Mouse (Mus musculus): Measurements from ENCODE around the gene Ift80. TPM values are rescaled to one million over a fixed set of nuclear protein-coding genes. Genes with fewer than 3 reads are reported as not detected.

Gene Ift80
- polyA plus RNA-seq, 1 experiment from 2014 or later = 13.4 TPM

DNA sequence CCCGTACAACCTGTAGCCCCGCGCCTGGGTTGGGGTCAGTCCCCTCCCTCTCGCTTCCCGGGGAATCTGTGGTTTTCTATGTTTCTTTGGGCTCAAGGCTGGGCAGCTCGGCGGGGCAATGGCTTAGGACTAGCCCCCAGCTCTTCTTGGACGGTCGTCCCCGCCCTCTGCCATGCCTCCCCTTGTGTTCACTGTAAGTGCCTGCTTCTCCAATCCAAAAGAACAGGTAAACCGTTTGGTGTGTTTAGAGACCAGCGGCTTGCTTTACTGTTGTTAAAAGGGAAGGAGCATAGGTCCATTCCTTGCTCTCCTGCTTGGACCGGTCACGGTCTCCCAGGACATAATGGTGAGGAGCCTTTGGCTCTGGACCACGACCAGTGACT lies 133.8 kb downstream of the Ift80 start:
- H3K4me2 ChIP-seq (ENCODE audit: low read depth, low read length) = peak overlapping the region; percentile 99
- H3K27me3 ChIP-seq (ENCODE audit: control insufficient read depth, insufficient read depth, low read length) = peaks cover 11% of the 10 kb centered on the region; the same call in 1 of the 2 replicates
- WGBS = 6% methylated on average over 15 of the region's 15 CpGs
- no peaks in the 10 kb centered on the region for H3K36me3 ChIP-seq (ENCODE audit: control insufficient read depth, insufficient read depth)
- H3K4me3 ChIP-seq (ENCODE audit: low read length) = peak overlapping the region; percentile 67
- ATAC-seq (replicated peaks; ENCODE audit: extremely low read depth, insufficient read depth, low FRiP score) = no peak
- peaks cover 7% of the 10 kb centered on the region for H3K4me1 ChIP-seq (ENCODE audit: control insufficient read depth, insufficient read depth, low read length)
- H3K9ac ChIP-seq (ENCODE audit: low read length) = peak overlapping the region; percentile 68
- H3K27ac ChIP-seq (ENCODE audit: low read length) = no peak overlapping the region
- no peaks in the 10 kb centered on the region for H3K9me3 ChIP-seq (replicated peaks; ENCODE audit: control insufficient read depth, low read length)

DNA sequence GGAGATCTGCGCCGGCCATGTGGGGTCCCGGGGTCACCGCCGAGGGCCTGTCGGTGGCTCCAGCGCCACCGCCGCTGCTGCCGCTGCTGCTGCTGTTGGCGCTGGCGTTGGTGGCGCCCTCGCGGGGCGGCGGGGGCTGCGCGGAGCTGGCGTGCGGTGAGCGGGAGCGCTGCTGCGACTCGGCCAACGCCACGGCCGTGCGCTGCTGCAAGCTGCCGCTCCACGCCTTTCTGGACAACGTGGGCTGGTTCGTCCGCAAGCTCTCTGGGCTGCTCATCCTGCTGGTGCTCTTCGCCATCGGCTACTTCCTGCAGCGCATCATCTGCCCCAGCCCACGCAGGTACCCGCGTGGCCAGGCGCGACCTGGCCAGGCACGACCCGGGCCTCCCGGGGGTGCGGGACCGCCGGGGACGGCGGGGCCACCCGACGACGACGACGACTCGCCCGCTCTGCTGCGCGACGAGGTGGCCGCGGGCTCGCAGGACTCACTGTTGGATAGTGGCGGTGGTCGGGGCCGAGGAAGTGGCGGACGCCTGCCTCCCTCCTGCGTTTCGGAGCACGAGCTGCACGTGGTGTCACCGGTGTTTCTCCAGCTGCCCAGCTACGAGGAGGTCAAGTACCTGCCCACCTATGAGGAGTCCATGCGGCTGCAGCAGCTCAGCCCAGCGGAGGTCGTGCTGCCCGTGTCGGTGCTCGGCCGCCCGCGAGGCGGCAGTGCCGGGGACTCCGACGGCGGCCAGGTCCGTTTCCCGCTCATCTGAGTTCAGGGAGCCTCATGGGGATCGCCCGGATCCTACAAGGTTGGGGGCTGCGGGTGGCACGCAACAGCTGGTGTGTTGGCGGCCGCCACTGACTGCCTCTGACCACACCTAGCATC lies 134.4 kb downstream of the Ift80 start:
- peak overlapping the region; percentile 67 for H3K4me3 ChIP-seq (ENCODE audit: low read length)
- under 1% methylated on average over 94 of the region's 96 CpGs for WGBS

DNA sequence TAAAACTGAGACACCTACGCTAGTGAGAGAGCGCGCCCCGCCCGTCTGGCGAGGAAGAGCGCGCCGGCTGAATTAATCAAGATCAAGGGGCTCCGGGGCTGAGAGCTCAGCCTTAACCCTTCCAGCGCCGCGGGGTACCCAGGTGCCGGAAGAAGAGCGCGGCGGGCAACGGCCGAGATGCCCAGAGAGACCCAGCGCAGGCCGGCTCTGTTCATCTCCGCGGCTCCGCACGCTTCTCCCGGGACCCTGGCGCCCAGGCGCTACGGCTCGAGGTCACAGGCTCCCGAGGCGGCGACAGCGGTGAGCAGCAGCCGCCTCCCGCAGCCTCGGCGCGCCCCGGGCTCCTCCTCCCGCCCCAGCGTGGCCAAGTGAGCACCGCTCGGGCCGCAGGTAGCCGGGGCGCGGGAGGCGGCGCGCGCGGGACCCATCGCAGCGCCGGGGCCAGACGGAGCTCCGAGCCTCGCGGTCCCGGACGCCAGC lies 135.1 kb downstream of the Ift80 start, which contains the start of gene 1110032F04Rik:
Gene 1110032F04Rik, plus strand, starts transcription at position 376 of the 480 bp plus-strand sequence.
- peak within 1 kb of the TSS; percentile 67 for H3K4me3 ChIP-seq (ENCODE audit: low read length)
- peak within 1 kb of the TSS; percentile 68 for H3K9ac ChIP-seq (ENCODE audit: low read length)
- no peaks in the 10 kb centered on the region for H3K36me3 ChIP-seq (ENCODE audit: control insufficient read depth, insufficient read depth)
- ATAC-seq (replicated peaks; ENCODE audit: extremely low read depth, insufficient read depth, low FRiP score) = peak; percentile 63
- peaks cover 11% of the 10 kb centered on the region; the same call in 1 of the 2 replicates for H3K27me3 ChIP-seq (ENCODE audit: control insufficient read depth, insufficient read depth, low read length)
- under 1% methylated on average over 59 of the region's 62 CpGs for WGBS
- peak within 1 kb of the TSS; percentile 99 for H3K4me2 ChIP-seq (ENCODE audit: low read depth, low read length)
- H3K27ac ChIP-seq (ENCODE audit: low read length) = 0 out of 2 replicates have a peak within 1 kb of the TSS, but pooled peaks have one; percentile 9
- no peaks in the 10 kb centered on the region for H3K9me3 ChIP-seq (replicated peaks; ENCODE audit: control insufficient read depth, low read length)
- peaks cover 7% of the 10 kb centered on the region for H3K4me1 ChIP-seq (ENCODE audit: control insufficient read depth, insufficient read depth, low read length)

More for the DNA sequence above, 134.4 kb downstream of the Ift80 start:
- H3K4me1 ChIP-seq (ENCODE audit: control insufficient read depth, insufficient read depth, low read length) = peaks cover 7% of the 10 kb centered on the region
- no peaks in the 10 kb centered on the region for H3K36me3 ChIP-seq (ENCODE audit: control insufficient read depth, insufficient read depth)
- H3K4me2 ChIP-seq (ENCODE audit: low read depth, low read length) = peak overlapping the region; percentile 99
- no peaks in the 10 kb centered on the region for H3K9me3 ChIP-seq (replicated peaks; ENCODE audit: control insufficient read depth, low read length)
- H3K9ac ChIP-seq (ENCODE audit: low read length) = peak overlapping the region; percentile 68
- H3K27ac ChIP-seq (ENCODE audit: low read length) = 0 out of 2 replicates have a peak overlapping the region, but pooled peaks have one; percentile 9
- peak; percentile 59 for ATAC-seq (replicated peaks; ENCODE audit: extremely low read depth, insufficient read depth, low FRiP score)
- H3K27me3 ChIP-seq (ENCODE audit: control insufficient read depth, insufficient read depth, low read length) = peaks cover 11% of the 10 kb centered on the region; the same call in 1 of the 2 replicates

DNA sequence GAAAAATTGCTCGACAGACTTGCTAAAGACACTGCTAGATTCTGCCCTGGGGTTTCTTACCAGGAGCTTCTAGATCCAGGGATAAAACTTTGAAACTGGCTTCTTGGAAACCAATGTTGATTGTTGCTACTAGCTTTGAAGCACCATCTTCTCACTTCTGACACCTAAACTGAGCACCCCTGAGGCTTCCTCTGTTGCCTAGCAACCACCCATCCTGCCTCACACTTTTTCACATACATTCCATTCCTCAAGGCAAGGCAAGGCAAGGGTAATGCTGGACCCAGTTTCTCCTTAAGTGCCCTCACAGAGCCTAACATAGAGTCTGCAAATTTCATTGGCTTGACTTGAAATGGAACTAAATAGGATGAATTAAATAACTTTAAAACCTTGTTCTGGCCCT lies 152.0 kb downstream of the Ift80 start:
- Histone ChIP-seq H3K27ac (ENCODE audit: low read length) (no peak overlapping the region), H3K36me3 (ENCODE audit: control insufficient read depth, insufficient read depth) (no peaks in the 10 kb centered on the region), H3K4me3 (ENCODE audit: low read length) (no peak overlapping the region), H3K9me3 (replicated peaks; ENCODE audit: control insufficient read depth, low read length) (no peaks in the 10 kb centered on the region), H3K4me2 (ENCODE audit: low read depth, low read length) (no peak overlapping the region), H3K9ac (ENCODE audit: low read length) (no peak overlapping the region), H3K27me3 (ENCODE audit: control insufficient read depth, insufficient read depth, low read length) (no peaks in the 10 kb centered on the region), H3K4me1 (ENCODE audit: control insufficient read depth, insufficient read depth, low read length) (no peaks in the 10 kb centered on the region)
- ATAC-seq (replicated peaks; ENCODE audit: extremely low read depth, insufficient read depth, low FRiP score) = no peak
- WGBS = 81% methylated on average over 1 of the region's 1 CpGs

DNA sequence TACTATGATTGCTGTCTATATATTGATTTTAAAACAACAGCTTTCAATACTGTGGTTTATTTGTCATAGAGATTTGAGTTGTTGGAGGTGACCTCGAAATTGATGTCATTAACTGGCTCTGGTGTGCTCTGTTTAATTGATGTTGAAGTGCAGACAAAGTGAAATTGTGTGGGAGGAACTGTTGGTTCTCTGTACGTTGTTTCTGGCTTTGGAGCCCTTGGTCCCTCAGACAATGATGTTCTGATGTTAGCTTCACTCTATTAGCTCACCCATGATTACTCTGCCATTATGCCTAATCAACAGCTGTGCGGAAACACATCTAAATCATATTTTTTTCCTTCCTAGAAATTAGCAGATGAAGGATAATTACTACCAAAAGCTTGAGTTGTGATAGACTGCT lies 156.0 kb downstream of the Ift80 start:
- Histone ChIP-seq H3K4me2 (ENCODE audit: low read depth, low read length) (no peak overlapping the region), H3K9me3 (replicated peaks; ENCODE audit: control insufficient read depth, low read length) (no peaks in the 10 kb centered on the region; the same call in 1 of the 2 replicates), H3K4me1 (ENCODE audit: control insufficient read depth, insufficient read depth, low read length) (no peaks in the 10 kb centered on the region), H3K27ac (ENCODE audit: low read length) (no peak overlapping the region), H3K36me3 (ENCODE audit: control insufficient read depth, insufficient read depth) (no peaks in the 10 kb centered on the region), H3K9ac (ENCODE audit: low read length) (no peak overlapping the region), H3K27me3 (ENCODE audit: control insufficient read depth, insufficient read depth, low read length) (no peaks in the 10 kb centered on the region), H3K4me3 (ENCODE audit: low read length) (no peak overlapping the region)
- no peak for ATAC-seq (replicated peaks; ENCODE audit: extremely low read depth, insufficient read depth, low FRiP score)
- WGBS = 65% methylated on average over 3 of the region's 3 CpGs

DNA sequence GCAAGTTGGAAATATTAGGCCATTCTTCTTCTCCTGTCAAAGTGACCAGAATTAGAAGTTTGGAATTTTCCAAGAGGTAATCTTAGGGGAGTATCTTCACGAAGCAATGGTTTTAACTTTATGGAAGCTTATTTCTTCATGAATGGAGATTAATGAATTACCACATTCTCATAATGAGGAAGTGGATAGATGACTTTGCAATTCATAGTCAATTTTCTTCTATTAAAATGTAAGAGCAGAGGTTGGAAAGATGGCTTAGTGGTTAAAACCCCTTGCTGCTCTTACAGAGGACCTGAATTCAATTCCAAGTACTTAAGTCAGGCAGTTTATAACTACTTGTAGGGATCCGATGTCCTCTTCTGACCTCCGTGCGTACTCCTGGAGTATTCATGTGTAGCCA lies 160.3 kb downstream of the Ift80 start:
- H3K4me3 ChIP-seq (ENCODE audit: low read length) = no peak overlapping the region
- H3K9ac ChIP-seq (ENCODE audit: low read length) = no peak overlapping the region
- ATAC-seq (replicated peaks; ENCODE audit: extremely low read depth, insufficient read depth, low FRiP score) = no peak
- H3K36me3 ChIP-seq (ENCODE audit: control insufficient read depth, insufficient read depth) = no peaks in the 10 kb centered on the region
- H3K9me3 ChIP-seq (replicated peaks; ENCODE audit: control insufficient read depth, low read length) = no peaks in the 10 kb centered on the region; the same call in 1 of the 2 replicates
- H3K4me2 ChIP-seq (ENCODE audit: low read depth, low read length) = no peak overlapping the region
- H3K27ac ChIP-seq (ENCODE audit: low read length) = no peak overlapping the region
- no peaks in the 10 kb centered on the region for H3K27me3 ChIP-seq (ENCODE audit: control insufficient read depth, insufficient read depth, low read length)
- no peaks in the 10 kb centered on the region for H3K4me1 ChIP-seq (ENCODE audit: control insufficient read depth, insufficient read depth, low read length)
- WGBS = 90% methylated on average over 4 of the region's 4 CpGs

MicroRNAs encoded within 50 kb of the gene (microRNA counts, 519-probe panel; counts per million panel counts)
- microRNA mmu-miR-15b = 4,099 counts per million, percentile 95 among the panel's probes with 10 or more counts

Small RNA genes within 50 kb of the gene (microRNA-seq; reads per million reads assigned to microRNA genes)
- gene Mir15b = 893 reads per million, percentile 78 among the genes with 10 or more reads in this experiment
- 276 reads per million, percentile 66 among the genes with 10 or more reads in this experiment for gene Mir16-2

Other genes starting within 250 kb of the Ift80 start
- gene 1110032F04Rik, start 135.0 kb downstream of the Ift80 start, polyA plus RNA-seq (2015; fragmentation: Nextera tagmentation; extraction: Ambion mirVana) = 3.4 and 3.6 TPM in 2 replicates
- gene Smc4, start 168 bp upstream of the Ift80 start, polyA plus RNA-seq (2015; fragmentation: Nextera tagmentation; extraction: Ambion mirVana) = 154 and 180 TPM in 2 replicates
- gene Trim59, start 40.2 kb upstream of the Ift80 start, polyA plus RNA-seq (2015; fragmentation: Nextera tagmentation; extraction: Ambion mirVana) = 61.8 and 69.6 TPM in 2 replicates
- 23.3 and 23.7 TPM in 2 replicates for gene Kpna4, start 122.5 kb upstream of the Ift80 start, polyA plus RNA-seq (2015; fragmentation: Nextera tagmentation; extraction: Ambion mirVana)
- not detected in 2 replicates for gene Arl14, start 217.8 kb upstream of the Ift80 start, polyA plus RNA-seq (2015; fragmentation: Nextera tagmentation; extraction: Ambion mirVana)

Data from heart, embryonic 16.5 days (tissue).